Mouse (Mus musculus) layer of hippocampus, adult 8-10 months (tissue): ENCODE data around the gene Serf1. TPM values are rescaled to one million over a fixed set of nuclear protein-coding genes. Genes with fewer than 3 reads are reported as not detected.

Experiments
- total RNA-seq, 4 experiments: library from RNA; stranded (reverse); gene quantifications; 2 replicates each; pipeline ENCODE4 v1.2.4; 2022

Serf1 gene
- total RNA-seq, 4 experiments from 2014 or later: 8.5 to 13.2 (median 11.4) TPM

Other genes starting within 250 kb of the Serf1 start
- gene Cartpt, start 206.9 kb upstream of the Serf1 start, total RNA-seq: 1 to 10 TPM; 1.9 to 3.2 (median 2.3) TPM
- gene Mccc2, start 92.4 kb upstream of the Serf1 start, total RNA-seq: 10 to 100 TPM; 27.8 to 37.0 (median 29.8) TPM
- gene Bdp1, start 3.9 kb upstream of the Serf1 start, total RNA-seq: 10 to 100 TPM; 33.5 to 48.0 (median 45.6) TPM
- gene Smn1, start 16.8 kb downstream of the Serf1 start, total RNA-seq: 10 to 100 TPM; 36.1 to 57.4 (median 38.8) TPM
- 1 to 10 TPM in 2 of 4 experiments, under 1 TPM in 2; 0.43 to 4.5 (median 2.3) TPM for gene Naip2, start 94.1 kb downstream of the Serf1 start, total RNA-seq
- 1 to 10 TPM in 2 of 4 experiments, under 1 TPM in 2; 0.37 to 2.8 (median 1.7) TPM for gene Naip5, start 138.3 kb downstream of the Serf1 start, total RNA-seq
- 1 to 10 TPM in 2 of 4 experiments, under 1 TPM in 2; 0.06 to 2.3 (median 1.0) TPM for gene Naip6, start 209.7 kb downstream of the Serf1 start, total RNA-seq